In genomic region chr17:56132661-56133060, GRCm38 (mm10) we compare ENCODE assay signal across 8 mouse cellular contexts. TPM values are rescaled to one million over a fixed set of nuclear protein-coding genes. Genes with fewer than 3 reads are reported as not detected.
DNase-seq lines count a peak whose midpoint lies in the region; ATAC-seq lines count a peak whose summit lies in the region.

No protein-coding gene starts in this region.

- peak; percentile 51 for DNase-seq in urinary bladder, postnatal 14 days (ENCODE audit: low spot score)
- DNase-seq in urinary bladder, adult 2 months (ENCODE audit: low spot score) = no peak
- DNase-seq in adrenal gland, postnatal 36 days = peak; percentile 62 to 73
- peak; percentile 45 to 78 for DNase-seq in kidney, adult 8-10 months
- peak; percentile 78 for DNase-seq in lung, postnatal 14 days
- peak; percentile 62 for DNase-seq in spleen, adult 12 weeks (ENCODE audit: low spot score)
- no peak for DNase-seq in urinary bladder, postnatal 4 days (ENCODE audit: low spot score in 2 of 2)

- peak; percentile 45 for ATAC-seq in erythroblast, adult 5-6 weeks (replicated peaks; ENCODE audit: low FRiP score, poor library complexity, severe bottlenecking)

RNA-seq across cellular contexts. Expression of gene Sema6b, which starts 7.5 kb away (rescaled TPM):
- polyA plus RNA-seq in urinary bladder, adult 2 months (2012; rRNA removed) = 3.3 and 4.4 TPM in 2 replicates
- 10 to 100 TPM in 1 of 2 experiments, 1 to 10 TPM in 1; 6.4 to 10.0 TPM for total RNA-seq in adrenal gland, postnatal 36 days (2021)
- total RNA-seq in erythroblast, adult 5-6 weeks (2015; ENCODE audit: low replicate concordance) = 0.19 TPM in 1 of 2 replicates, not detected in the other
- total RNA-seq in erythroblast, adult 5-6 weeks (2017; ENCODE audit: low replicate concordance) = 0.56 and 1.4 TPM in 2 replicates

RNA-seq across cellular contexts. Expression of gene Lrg1, which starts 10.9 kb away (rescaled TPM):
- 23.4 and 23.9 TPM in 2 replicates for polyA plus RNA-seq in urinary bladder, adult 2 months (2012; rRNA removed)
- total RNA-seq in adrenal gland, postnatal 36 days (2021) = 10 to 100 TPM; 15.5 to 31.3 TPM
- total RNA-seq in erythroblast, adult 5-6 weeks (2015; ENCODE audit: low replicate concordance) = 6.7 and 9.4 TPM in 2 replicates
- total RNA-seq in erythroblast, adult 5-6 weeks (2017; ENCODE audit: low replicate concordance) = 4.5 and 11.8 TPM in 2 replicates

RNA-seq across cellular contexts. Expression of gene Plin5, which starts 15.3 kb away (rescaled TPM):
- polyA plus RNA-seq in urinary bladder, adult 2 months (2012; rRNA removed) = 1.4 and 1.9 TPM in 2 replicates
- 10 to 100 TPM; 36.7 to 62.1 TPM for total RNA-seq in adrenal gland, postnatal 36 days (2021)
- total RNA-seq in erythroblast, adult 5-6 weeks (2015; ENCODE audit: low replicate concordance) = 0.58 TPM in 1 of 2 replicates, not detected in the other
- 0.60 and 0.98 TPM in 2 replicates for total RNA-seq in erythroblast, adult 5-6 weeks (2017; ENCODE audit: low replicate concordance)

RNA-seq across cellular contexts. Expression of gene Plin4, which starts 23.1 kb away (rescaled TPM):
- polyA plus RNA-seq in urinary bladder, adult 2 months (2012; rRNA removed) = 96.9 and 98.3 TPM in 2 replicates
- 10 to 100 TPM; 75.1 to 86.5 TPM for total RNA-seq in adrenal gland, postnatal 36 days (2021)
- not detected in 2 replicates for total RNA-seq in erythroblast, adult 5-6 weeks (2015; ENCODE audit: low replicate concordance)
- total RNA-seq in erythroblast, adult 5-6 weeks (2017; ENCODE audit: low replicate concordance) = not detected in 2 replicates

RNA-seq across cellular contexts. Expression of gene Tnfaip8l1, which starts 29.6 kb away (rescaled TPM):
- 1.7 and 2.0 TPM in 2 replicates for polyA plus RNA-seq in urinary bladder, adult 2 months (2012; rRNA removed)
- total RNA-seq in adrenal gland, postnatal 36 days (2021) = 1 to 10 TPM; 3.9 to 4.0 TPM
- total RNA-seq in erythroblast, adult 5-6 weeks (2015; ENCODE audit: low replicate concordance) = 0.38 and 0.84 TPM in 2 replicates
- 0.28 TPM in 1 of 2 replicates, not detected in the other for total RNA-seq in erythroblast, adult 5-6 weeks (2017; ENCODE audit: low replicate concordance)

Comparison
In these comparisons a context has a peak if more than half of its experiments do, and no peak if none do; other contexts are left out.
1. DNase-seq: peak in urinary bladder, postnatal 14 days (single experiment), adrenal gland, postnatal 36 days (2 of 2), kidney, adult 8-10 months (2 of 2), lung, postnatal 14 days (single experiment) and spleen, adult 12 weeks (single experiment); none in urinary bladder, adult 2 months (single experiment) and urinary bladder, postnatal 4 days (0 of 2).
2. RNA of gene Plin5, which starts 15.3 kb away (total RNA-seq): 36.7 to 62.1 TPM in adrenal gland, postnatal 36 days; 0.58 to 0.98 TPM in erythroblast, adult 5-6 weeks; every median in the first group is over 10 times any median in the second.